Mouse (Mus musculus): ENCODE results near the gene Ube2h. TPM values are rescaled to one million over a fixed set of nuclear protein-coding genes. Genes with fewer than 3 reads are reported as not detected.

The Ube2h gene
- polyA plus RNA-seq, 1 experiment from 2014 or later = 18.6 TPM

GRCm38 (mm10) chr6:30239207-30239606 lies 65.1 kb downstream of the Ube2h start:
- no peaks in the 10 kb centered on the region for H3K4me1 ChIP-seq (replicated peaks; ENCODE audit: control insufficient read depth, insufficient read depth, low read length)
- H3K9me3 ChIP-seq (ENCODE audit: control insufficient read depth) = no peaks in the 10 kb centered on the region
- H3K36me3 ChIP-seq (ENCODE audit: control insufficient read depth, insufficient read depth) = peaks cover 3% of the 10 kb centered on the region; the same call in 1 of the 2 replicates
- H3K4me2 ChIP-seq (replicated peaks; ENCODE audit: low read depth) = no peak overlapping the region
- no peak for ATAC-seq
- no peak overlapping the region for H3K27ac ChIP-seq (ENCODE audit: low read depth, low read length)
- WGBS = 84% methylated on average over 6 of the region's 6 CpGs
- no peak for TF ChIP-seq CTCF (IDR thresholded peaks at IDR 0.05; ENCODE audit: low read depth)
- H3K27me3 ChIP-seq (replicated peaks; ENCODE audit: control insufficient read depth, insufficient read depth, low read length) = no peaks in the 10 kb centered on the region
- H3K9ac ChIP-seq (ENCODE audit: low read depth, low read length) = no peak overlapping the region
- H3K4me3 ChIP-seq (ENCODE audit: low read depth, low read length) = no peak overlapping the region

DNA sequence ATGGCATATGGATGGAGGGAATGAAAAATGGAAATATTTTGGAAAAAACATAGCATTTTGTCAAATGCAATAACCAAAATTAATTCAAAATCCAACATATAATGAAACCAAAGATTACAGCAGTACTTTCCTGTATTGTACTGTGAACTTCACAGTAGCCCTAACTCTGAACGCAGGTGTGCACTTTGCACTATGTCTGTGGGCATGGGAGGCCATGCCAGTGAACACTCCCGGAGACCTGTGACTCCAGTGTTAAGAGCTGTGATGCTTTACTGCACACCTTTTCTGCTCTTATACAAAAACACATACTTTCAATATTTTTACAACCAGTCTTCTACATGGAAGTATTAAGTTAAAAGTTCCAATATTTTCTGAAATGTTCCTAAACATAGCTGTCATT lies 66.3 kb downstream of the Ube2h start:
- H3K27ac ChIP-seq (ENCODE audit: low read depth, low read length) = no peak overlapping the region
- peaks cover 6% of the 10 kb centered on the region for H3K36me3 ChIP-seq (ENCODE audit: control insufficient read depth, insufficient read depth)
- no peak overlapping the region for H3K4me3 ChIP-seq (ENCODE audit: low read depth, low read length)
- peak; percentile 66; the same call in 1 of the 2 replicates for ATAC-seq
- WGBS = 51% methylated on average over 2 of the region's 2 CpGs
- H3K9me3 ChIP-seq (ENCODE audit: control insufficient read depth) = no peaks in the 10 kb centered on the region
- H3K4me1 ChIP-seq (replicated peaks; ENCODE audit: control insufficient read depth, insufficient read depth, low read length) = no peaks in the 10 kb centered on the region
- TF ChIP-seq CTCF (IDR thresholded peaks at IDR 0.05; ENCODE audit: low read depth) = no peak
- H3K27me3 ChIP-seq (replicated peaks; ENCODE audit: control insufficient read depth, insufficient read depth, low read length) = no peaks in the 10 kb centered on the region
- no peak overlapping the region for H3K4me2 ChIP-seq (replicated peaks; ENCODE audit: low read depth)
- H3K9ac ChIP-seq (ENCODE audit: low read depth, low read length) = no peak overlapping the region

DNA sequence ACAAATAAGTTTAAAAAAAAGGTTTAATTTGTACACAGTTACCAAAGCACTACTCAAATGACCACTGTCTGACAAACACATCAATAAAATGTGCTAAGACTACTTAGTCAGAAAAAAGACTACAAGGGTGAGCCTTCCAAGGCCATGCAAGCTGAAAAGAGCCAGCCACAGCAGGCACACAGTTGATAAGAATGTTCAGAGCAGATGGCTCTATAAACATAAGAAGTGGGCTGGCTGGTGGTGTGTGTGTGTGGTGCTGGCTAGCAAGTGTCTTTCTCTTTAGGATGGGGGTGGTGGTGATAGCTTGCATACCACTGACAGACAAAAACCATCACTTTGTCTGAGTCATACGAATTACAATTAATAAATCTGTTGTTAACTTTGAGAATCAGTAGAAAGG lies 67.8 kb downstream of the Ube2h start:
- Histone ChIP-seq H3K27ac (ENCODE audit: low read depth, low read length) (no peak overlapping the region), H3K9ac (ENCODE audit: low read depth, low read length) (no peak overlapping the region), H3K4me1 (replicated peaks; ENCODE audit: control insufficient read depth, insufficient read depth, low read length) (peaks cover 2% of the 10 kb centered on the region; the same call in 1 of the 2 replicates), H3K27me3 (replicated peaks; ENCODE audit: control insufficient read depth, insufficient read depth, low read length) (no peaks in the 10 kb centered on the region), H3K4me3 (ENCODE audit: low read depth, low read length) (no peak overlapping the region), H3K36me3 (ENCODE audit: control insufficient read depth, insufficient read depth) (peaks cover 6% of the 10 kb centered on the region), H3K4me2 (replicated peaks; ENCODE audit: low read depth) (no peak overlapping the region), H3K9me3 (ENCODE audit: control insufficient read depth) (no peaks in the 10 kb centered on the region)
- ATAC-seq = no peak
- no peak for TF ChIP-seq CTCF (IDR thresholded peaks at IDR 0.05; ENCODE audit: low read depth)
- WGBS = 56% methylated on average over 1 of the region's 1 CpGs

DNA sequence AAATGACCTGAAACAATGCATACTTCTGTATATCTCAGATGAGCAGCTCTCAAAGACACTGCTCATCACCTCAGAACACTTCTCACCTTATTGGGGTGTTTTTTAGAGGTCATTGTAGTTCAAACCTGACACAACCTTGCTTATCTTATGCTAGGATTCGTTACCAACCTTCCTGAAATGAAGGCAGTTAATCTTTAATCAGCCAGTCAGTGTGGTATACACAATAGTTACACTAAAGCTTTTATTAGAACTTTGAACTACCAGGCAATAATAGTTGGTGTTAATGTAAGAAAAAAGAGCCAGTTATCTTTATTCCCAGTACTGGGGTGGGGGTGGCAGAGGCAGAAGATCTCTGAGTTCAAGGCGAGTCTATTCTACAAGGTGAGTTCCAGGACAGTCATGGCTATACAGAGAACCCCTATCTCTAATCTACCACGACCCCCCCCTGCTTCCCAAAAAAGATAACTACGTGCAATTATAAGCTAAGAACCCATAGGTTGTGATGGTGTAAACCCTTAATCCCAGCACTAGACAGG lies 72.5 kb downstream of the Ube2h start:
- 49% methylated on average over 4 of the region's 4 CpGs for WGBS
- Histone ChIP-seq H3K4me2 (replicated peaks; ENCODE audit: low read depth) (no peak overlapping the region), H3K27me3 (replicated peaks; ENCODE audit: control insufficient read depth, insufficient read depth, low read length) (no peaks in the 10 kb centered on the region), H3K4me1 (replicated peaks; ENCODE audit: control insufficient read depth, insufficient read depth, low read length) (peaks cover 6% of the 10 kb centered on the region), H3K9me3 (ENCODE audit: control insufficient read depth) (no peaks in the 10 kb centered on the region), H3K27ac (ENCODE audit: low read depth, low read length) (no peak overlapping the region; the same call in 1 of the 2 replicates), H3K9ac (ENCODE audit: low read depth, low read length) (no peak overlapping the region), H3K4me3 (ENCODE audit: low read depth, low read length) (no peak overlapping the region), H3K36me3 (ENCODE audit: control insufficient read depth, insufficient read depth) (peaks cover 3% of the 10 kb centered on the region; the same call in 1 of the 2 replicates)
- peak; percentile 62 for ATAC-seq
- no peak for TF ChIP-seq CTCF (IDR thresholded peaks at IDR 0.05; ENCODE audit: low read depth)

GRCm38 (mm10) chr6:30230246-30230645 lies 74.1 kb downstream of the Ube2h start:
- peaks cover 6% of the 10 kb centered on the region for H3K4me1 ChIP-seq (replicated peaks; ENCODE audit: control insufficient read depth, insufficient read depth, low read length)
- no peak overlapping the region for H3K9ac ChIP-seq (ENCODE audit: low read depth, low read length)
- ATAC-seq = no peak
- no peak overlapping the region for H3K27ac ChIP-seq (ENCODE audit: low read depth, low read length)
- no peak overlapping the region for H3K4me3 ChIP-seq (ENCODE audit: low read depth, low read length)
- no peak overlapping the region for H3K4me2 ChIP-seq (replicated peaks; ENCODE audit: low read depth)
- no peak for TF ChIP-seq CTCF (IDR thresholded peaks at IDR 0.05; ENCODE audit: low read depth)
- no peaks in the 10 kb centered on the region for H3K9me3 ChIP-seq (ENCODE audit: control insufficient read depth)
- H3K36me3 ChIP-seq (ENCODE audit: control insufficient read depth, insufficient read depth) = peaks cover 8% of the 10 kb centered on the region
- 77% methylated on average over 7 of the region's 7 CpGs for WGBS
- no peaks in the 10 kb centered on the region for H3K27me3 ChIP-seq (replicated peaks; ENCODE audit: control insufficient read depth, insufficient read depth, low read length)

GRCm38 (mm10) chr6:30228921-30229320 lies 75.4 kb downstream of the Ube2h start:
- Histone ChIP-seq H3K36me3 (ENCODE audit: control insufficient read depth, insufficient read depth) (peaks cover 11% of the 10 kb centered on the region), H3K9me3 (ENCODE audit: control insufficient read depth) (no peaks in the 10 kb centered on the region), H3K9ac (ENCODE audit: low read depth, low read length) (no peak overlapping the region), H3K27me3 (replicated peaks; ENCODE audit: control insufficient read depth, insufficient read depth, low read length) (no peaks in the 10 kb centered on the region), H3K4me2 (replicated peaks; ENCODE audit: low read depth) (no peak overlapping the region), H3K4me3 (ENCODE audit: low read depth, low read length) (no peak overlapping the region), H3K4me1 (replicated peaks; ENCODE audit: control insufficient read depth, insufficient read depth, low read length) (peaks cover 6% of the 10 kb centered on the region), H3K27ac (ENCODE audit: low read depth, low read length) (no peak overlapping the region)
- 81% methylated on average over 2 of the region's 2 CpGs for WGBS
- ATAC-seq = no peak
- TF ChIP-seq CTCF (IDR thresholded peaks at IDR 0.05; ENCODE audit: low read depth) = no peak

GRCm38 (mm10) chr6:30228353-30228752 lies 76.0 kb downstream of the Ube2h start:
- 66% methylated on average over 5 of the region's 5 CpGs for WGBS
- Histone ChIP-seq H3K27me3 (replicated peaks; ENCODE audit: control insufficient read depth, insufficient read depth, low read length) (no peaks in the 10 kb centered on the region), H3K4me3 (ENCODE audit: low read depth, low read length) (no peak overlapping the region), H3K9ac (ENCODE audit: low read depth, low read length) (no peak overlapping the region), H3K36me3 (ENCODE audit: control insufficient read depth, insufficient read depth) (peaks cover 8% of the 10 kb centered on the region), H3K4me1 (replicated peaks; ENCODE audit: control insufficient read depth, insufficient read depth, low read length) (peaks cover 6% of the 10 kb centered on the region), H3K9me3 (ENCODE audit: control insufficient read depth) (no peaks in the 10 kb centered on the region), H3K27ac (ENCODE audit: low read depth, low read length) (no peak overlapping the region), H3K4me2 (replicated peaks; ENCODE audit: low read depth) (no peak overlapping the region)
- no peak for ATAC-seq
- TF ChIP-seq CTCF (IDR thresholded peaks at IDR 0.05; ENCODE audit: low read depth) = no peak

All from intestine, postnatal 0 days (tissue).